Mouse (Mus musculus): Measurements from ENCODE around the gene Agbl1. TPM values are rescaled to one million over a fixed set of nuclear protein-coding genes. Genes with fewer than 3 reads are reported as not detected.
A peak's percentile ranks its signal among the peaks of the same experiment; 100 is the strongest.
"Not testable (repeated sequence)": the region's sequence is repeated elsewhere in the genome, so short reads cannot be mapped to it uniquely, and the experiment has no call there.

Gene Agbl1
- polyA plus RNA-seq (2012; rRNA removed) = 0.06 and 0.12 TPM in 2 replicates

DNA sequence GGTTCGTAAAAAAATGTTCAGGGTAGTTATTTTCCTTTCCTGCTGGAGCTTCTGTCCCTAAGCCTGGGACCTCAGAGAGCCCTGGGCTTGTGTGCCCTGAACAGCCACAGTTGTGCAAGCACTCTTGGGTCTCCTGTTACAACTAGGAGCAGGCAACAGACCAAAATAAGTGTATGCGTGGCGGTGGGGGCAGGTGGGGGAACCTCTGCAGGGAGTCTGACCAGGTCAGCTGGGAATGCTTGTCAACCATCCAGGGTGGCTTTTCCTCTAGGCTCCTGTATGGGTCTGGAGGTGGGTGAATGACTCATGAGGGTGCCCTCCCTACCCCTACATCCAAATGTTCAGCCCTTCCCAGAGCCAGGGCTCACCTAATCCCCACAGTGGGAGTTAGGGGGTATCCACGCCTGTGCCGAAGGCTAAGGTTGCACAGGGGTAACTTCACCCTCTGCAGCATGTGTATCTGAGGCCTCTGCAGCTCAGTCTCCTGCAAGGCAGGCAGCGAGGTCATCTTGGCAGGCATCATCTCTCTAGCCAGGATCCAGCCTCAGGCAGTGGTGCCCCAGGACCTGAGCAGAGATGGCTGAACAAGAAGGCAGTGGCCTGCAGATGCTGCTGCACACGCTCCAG is at the start of gene Agbl1:
Agbl1 (plus strand) TSS at position 577 of the 627 bp plus-strand sequence.
- DNase-seq (ENCODE audit: extremely low spot score in 1 of 2, low spot score in 1 of 2) = no peak

DNA sequence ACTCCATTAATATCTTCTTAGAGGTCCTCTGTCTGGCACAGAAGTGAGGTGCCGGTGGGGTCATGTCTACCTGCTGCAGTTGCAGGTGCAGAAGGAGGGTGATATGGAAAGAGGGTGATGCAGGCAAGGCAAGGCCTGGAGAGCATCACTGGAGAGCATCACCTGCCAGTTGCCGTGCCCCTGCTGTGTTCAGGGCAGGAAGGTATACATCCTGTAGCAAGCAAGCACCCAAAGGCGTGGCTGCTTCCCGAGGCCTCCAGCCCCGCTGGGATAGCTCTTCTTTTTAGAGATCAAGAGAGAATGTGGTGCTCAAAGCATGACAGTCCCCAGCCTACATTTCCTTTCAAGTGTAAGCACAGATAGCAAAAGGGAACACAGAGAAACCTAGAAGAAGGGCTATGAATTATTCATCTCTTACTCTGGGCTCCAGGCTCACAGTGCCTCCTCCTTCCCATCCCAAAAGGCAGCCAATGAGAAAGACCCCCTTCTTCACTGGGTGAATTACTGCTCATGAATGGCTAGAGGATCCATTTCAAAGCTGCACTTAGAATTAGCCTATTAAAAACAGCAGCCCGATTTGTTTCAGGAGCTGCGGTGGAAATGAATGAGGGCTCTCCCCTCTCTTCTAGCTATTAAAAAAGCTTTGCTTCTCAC is 44.6 kb upstream of the Agbl1 start:
- DNase-seq (ENCODE audit: extremely low spot score in 1 of 2, low spot score in 1 of 2) = peak; percentile 15 to 57

DNA sequence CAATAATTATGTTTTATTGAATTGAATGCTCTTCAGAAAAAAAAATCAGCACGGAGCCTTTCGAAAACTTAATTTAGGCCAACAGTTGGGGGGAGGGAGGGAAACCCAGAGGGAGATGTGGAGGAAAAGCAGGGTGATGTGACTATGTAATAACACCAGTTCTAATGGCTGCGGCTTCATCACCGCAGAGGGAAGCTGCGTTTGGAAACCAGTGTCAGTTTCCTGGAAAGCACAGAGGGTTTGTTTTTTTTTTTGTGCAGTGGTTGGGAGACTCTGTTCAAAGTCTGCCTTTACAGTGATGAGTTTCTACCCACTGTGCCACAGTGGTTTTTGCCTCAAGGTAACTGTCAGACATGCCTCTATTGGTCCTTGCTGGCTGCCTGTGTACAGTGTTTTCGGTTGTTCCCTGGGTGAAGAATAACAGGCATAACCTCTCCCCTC is 44.0 kb upstream of the Agbl1 start:
- no peak for DNase-seq (ENCODE audit: extremely low spot score in 1 of 2, low spot score in 1 of 2)

DNA sequence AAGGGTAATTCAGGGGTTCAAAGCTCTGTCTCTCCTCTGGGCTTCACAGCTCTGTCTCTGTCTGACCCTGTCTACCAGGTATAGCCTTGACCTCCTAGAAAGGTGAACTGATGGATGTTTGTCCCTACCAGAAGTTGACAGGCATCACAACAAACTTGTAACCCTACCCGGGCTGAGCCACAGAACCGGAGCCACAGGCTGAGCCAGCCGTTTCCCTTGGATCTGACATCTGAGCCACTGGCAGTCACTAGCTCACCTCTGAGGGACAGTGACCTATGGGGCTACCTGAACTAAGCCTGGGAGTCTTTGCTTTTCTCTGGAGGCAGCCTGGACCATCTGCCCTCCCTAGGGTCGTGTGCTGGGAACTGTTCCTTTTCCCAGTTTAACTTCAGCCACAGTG is 11.1 kb upstream of the Agbl1 start:
- DNase-seq (ENCODE audit: extremely low spot score in 1 of 2, low spot score in 1 of 2) = no peak

DNA sequence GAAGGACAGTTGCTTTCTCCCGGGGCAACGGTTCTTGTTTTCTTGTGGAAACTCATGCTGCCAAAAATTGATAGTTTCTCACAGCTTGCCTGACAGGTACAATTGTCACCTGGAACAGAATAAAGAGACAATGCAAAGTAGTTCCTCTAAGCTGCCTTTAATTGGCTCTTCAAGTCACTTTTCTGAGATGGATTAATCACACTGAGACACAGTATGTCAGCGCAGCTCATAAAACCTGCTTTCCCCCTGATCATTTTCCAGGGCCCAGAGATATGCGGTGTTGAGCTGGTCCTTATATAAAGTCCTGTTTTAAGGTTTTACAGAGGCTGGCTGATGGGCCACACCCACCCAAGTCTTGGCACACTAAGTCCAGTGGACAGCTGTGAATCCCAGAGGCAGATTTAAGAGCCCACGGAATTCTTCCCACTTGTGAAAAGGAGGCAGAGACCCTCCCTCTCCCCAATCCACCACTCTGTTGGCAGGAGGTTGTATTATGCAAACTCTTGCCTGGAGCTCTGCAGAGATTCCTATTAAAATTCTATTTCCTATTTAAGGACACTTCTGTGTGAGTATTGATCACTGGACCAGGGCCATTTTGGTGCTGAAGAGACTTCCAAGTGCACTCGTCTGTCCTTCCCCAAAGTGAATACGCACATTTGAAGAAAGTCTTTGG is 9.8 kb upstream of the Agbl1 start:
- DNase-seq (ENCODE audit: extremely low spot score in 1 of 2, low spot score in 1 of 2) = no peak

DNA sequence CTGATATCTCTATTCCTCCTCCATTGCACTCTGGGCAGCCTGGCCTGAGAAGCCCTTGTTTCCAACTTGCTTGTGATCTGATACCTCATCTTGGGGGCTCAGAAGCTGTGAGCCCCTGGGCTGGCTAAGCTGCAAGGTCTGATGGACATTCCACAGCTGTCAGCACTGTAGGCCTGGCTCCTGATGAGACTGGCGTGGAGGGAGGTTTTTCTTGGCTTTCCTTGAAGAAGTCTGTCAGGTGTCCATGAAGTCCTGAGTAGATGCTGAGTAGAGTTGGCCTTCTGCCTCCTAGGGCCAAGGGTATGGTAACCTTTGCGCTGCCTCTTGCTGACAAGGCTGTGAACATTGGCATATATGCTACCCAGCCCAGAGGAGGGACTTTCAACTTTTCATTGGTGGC is 7.0 kb upstream of the Agbl1 start:
- DNase-seq (ENCODE audit: extremely low spot score in 1 of 2, low spot score in 1 of 2) = no peak

DNA sequence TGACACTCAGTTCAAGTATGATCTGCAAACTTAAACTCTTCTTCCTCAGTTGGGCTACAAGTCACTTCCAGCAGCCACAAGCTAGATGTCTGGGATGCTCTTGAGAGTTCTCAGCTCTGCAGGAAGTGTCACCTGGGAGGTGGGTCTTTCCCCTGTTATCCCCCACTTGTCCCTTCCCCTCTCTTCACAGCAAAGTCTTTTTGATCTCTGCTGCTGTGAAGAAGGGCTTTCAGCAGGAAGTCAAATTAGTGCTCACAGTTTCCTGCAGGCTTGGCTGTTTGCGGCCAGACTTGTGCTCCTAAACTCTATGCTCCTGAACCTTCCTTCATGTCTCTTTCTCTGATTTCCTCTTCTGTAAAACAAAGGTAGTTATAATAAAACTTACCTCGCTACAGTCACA is 806 bp upstream of the Agbl1 start:
- DNase-seq (ENCODE audit: extremely low spot score in 1 of 2, low spot score in 1 of 2) = no peak

DNA sequence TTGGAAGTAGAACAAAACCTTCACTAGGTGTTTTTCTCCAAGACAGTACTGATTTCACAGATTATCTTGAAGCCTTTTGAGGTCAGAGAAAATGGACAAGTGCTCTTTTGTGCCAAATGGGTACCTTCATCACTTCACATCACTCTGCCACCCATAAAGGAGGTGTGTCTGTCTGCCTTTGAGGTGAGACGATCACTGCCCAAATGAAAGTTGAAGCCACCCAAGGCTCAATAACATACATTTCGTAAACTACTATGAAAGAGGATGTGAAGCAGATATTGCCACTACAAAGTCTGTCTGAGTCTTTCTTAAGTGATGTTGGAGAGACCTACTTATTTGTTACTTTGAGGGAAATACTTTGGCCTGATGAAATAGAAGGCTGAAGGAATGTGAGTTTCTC is 4.6 kb downstream of the Agbl1 start:
- no peak for DNase-seq (ENCODE audit: extremely low spot score in 1 of 2, low spot score in 1 of 2)

DNA sequence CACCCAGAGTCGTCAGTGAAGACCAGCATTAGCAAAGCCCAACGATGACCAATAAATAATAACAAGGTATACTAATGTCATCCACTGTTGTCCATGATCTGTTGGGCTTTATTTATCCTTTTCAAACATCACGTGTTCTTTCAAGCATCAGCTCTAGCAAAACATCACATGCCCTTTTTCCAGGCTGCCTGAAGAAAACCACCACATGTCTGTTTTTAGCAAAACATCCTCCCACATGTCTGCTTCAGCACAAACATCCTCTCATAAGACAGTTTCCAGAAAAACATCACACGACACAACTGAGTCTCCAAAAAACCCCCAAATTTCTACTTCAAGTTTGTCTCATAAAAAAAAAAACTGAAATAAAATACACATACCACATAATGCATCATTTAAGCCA is 7.8 kb downstream of the Agbl1 start:
- no peak for DNase-seq (ENCODE audit: extremely low spot score in 1 of 2, low spot score in 1 of 2)

DNA sequence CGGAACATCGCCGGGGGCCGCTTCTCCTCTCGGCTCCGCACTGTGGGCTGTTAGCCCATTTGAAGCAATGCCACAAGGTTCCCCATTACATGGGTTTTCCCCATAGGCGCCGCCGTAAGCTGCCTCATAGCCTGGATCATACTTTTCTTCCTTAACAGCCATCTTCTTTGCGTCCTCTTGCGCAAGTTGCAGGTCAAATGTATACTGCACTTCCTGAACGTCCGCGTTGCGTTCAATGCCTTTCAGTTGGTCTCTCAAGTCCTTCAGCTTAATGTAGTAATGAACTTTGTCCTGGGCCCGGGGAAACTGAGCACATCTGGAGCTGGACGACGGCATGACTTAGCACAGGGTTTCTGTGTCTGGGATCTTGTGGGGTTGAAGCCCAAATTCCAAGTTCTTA is 15.2 kb downstream of the Agbl1 start:
- DNase-seq (ENCODE audit: extremely low spot score in 1 of 2, low spot score in 1 of 2) = not testable (repeated sequence)

DNA sequence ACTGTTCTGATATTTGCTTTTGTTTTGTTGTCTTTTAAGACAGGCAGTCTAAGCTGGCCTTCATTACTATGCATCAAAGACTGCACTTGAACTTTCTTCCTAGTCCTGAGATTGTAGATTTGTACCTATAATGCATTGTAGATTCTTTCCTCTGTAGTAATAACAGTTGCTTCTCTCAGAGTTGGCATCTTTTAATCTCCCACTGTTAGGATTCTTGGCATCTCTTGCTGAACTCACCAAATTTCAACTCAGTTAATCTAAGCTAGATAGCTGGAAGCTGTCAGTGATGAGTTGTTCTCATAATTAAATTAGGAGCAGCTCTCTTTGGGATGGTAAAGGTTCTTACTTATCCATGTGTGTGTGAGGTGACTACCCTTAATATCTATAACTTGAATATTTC is 45.4 kb downstream of the Agbl1 start:
- DNase-seq (ENCODE audit: extremely low spot score in 1 of 2, low spot score in 1 of 2) = no peak

DNA sequence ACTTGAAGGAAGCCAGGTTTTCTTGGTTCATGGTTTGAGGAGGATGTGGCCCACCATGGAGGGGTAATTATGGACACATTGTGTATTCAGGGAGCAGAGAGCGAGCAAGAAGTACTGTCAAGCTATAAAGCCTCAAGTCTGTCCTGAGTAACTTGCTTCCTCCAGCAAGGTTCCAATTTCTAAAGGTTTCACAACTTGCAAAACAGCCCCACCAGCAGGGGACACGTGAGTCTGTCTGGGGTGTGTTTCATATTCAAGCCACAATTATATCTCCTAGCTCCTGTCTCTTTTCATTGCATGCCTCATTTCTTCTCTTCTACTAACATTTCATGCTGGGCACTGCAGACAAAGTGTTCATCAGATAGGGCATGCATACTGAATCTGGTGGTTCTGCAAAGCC is 53.1 kb downstream of the Agbl1 start:
- DNase-seq (ENCODE audit: extremely low spot score in 1 of 2, low spot score in 1 of 2) = no peak

DNA sequence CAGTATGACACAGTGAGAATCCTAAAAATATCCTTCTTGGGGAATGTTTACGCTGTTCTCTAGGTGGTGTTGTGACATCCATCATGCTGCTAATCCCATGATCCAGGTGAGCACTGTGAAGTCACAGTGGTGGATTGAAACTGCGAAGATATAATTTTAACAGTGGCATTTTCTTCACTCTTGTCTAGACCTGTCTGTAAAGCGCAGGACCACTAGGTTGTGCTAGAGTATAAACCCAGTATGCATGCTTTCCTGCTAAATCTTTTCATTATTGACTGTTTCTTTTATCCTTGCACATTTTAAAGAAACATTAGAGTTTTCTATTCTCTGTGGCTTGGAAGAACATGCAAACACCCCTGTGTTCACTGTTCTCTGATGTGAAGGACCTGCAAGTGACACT is 57.8 kb downstream of the Agbl1 start:
- peak in 1 of 2 experiments; percentile 51 for DNase-seq (ENCODE audit: extremely low spot score in 1 of 2, low spot score in 1 of 2)

DNA sequence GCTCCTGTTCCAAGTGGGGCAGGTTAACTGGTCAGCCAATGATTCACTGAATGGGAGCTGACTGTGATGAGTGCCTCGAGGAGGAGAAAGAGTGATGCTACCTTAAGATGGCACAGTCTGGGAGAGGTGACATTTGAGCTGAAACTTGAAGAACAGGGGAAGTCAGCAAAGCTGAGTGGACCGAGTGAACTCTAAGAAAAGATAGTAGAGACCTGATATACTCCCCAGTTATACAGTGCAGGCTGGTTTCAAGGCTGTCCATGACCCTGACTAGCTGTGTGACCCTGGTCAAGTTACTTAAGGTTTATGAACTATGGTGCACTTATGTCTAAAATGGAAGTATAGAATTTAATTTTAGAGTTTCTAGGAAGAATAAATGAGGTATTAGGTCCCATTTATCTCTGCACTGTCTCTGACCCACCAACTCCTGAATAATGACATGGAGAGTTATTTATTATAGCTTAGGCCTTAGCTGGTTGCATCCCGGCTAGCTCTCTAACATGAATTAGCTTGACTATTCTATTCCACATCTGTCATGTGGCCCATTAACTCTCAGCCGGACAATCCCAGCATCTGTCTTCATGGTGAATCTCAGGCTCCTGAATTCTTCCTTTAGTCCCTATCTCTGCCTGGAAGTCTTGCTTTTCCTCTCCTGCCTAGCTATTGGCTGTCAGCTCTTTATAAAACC is 92.3 kb downstream of the Agbl1 start:
- DNase-seq (ENCODE audit: extremely low spot score in 1 of 2, low spot score in 1 of 2) = no peak

DNA sequence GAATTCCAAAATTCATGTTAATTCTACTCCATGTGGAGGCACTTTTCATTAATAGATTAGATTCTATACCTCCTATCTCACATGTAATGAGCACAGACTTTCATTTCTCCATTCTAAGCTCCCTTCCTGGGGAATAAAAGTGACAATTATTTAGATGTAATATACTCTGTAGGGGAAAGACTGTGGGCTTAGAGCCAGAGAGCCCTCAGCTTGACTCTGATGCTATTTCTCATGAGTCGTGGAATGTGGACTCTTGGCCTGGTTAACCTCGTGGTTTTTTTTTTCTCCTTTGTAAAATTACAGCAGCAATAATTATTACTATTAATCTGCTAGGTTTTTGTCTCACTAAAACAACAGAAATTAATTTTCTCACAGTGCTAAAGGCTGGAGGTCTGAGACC is 96.4 kb downstream of the Agbl1 start:
- DNase-seq (ENCODE audit: extremely low spot score in 1 of 2, low spot score in 1 of 2) = no peak

DNA sequence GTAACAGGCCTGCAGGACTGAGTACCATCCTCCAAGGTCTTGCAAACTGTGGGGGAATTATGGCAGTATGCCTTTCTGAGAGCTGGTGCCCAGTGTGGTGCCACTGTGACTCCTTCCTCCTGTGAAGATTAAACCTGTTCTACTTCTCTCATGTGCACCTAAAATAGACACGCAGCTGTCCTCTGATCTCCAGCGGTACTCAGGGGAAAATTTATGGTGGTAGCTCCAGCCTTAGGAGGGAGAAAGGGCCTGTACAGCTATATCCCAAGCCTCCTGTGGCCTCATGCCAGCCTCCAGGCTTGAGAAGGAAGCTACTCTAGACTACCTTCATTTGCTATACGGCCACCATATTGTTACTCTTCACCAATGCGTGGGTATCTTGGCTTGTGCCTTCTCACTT is 109.6 kb downstream of the Agbl1 start:
- no peak for DNase-seq (ENCODE audit: extremely low spot score in 1 of 2, low spot score in 1 of 2)

DNA sequence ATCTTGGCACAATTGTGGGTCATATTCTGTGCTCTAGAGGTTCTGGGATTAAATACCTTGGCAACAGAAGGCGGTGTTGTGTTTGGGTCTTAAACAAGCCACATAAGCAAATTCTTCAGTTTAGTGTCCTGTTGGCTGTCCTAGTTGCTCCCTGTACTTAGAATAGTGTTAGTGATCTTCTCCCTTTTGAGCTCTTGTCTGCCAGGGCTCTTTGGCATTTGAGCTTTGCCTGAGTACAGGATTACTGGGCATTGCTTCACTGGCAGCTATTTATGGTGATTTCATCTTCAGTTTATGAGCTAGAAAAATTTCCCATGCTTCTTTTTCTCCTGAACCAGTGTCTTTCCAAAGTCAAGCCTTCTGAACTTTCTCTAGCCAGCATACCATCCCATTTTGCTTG is 111.9 kb downstream of the Agbl1 start:
- DNase-seq (ENCODE audit: extremely low spot score in 1 of 2, low spot score in 1 of 2) = no peak

DNA sequence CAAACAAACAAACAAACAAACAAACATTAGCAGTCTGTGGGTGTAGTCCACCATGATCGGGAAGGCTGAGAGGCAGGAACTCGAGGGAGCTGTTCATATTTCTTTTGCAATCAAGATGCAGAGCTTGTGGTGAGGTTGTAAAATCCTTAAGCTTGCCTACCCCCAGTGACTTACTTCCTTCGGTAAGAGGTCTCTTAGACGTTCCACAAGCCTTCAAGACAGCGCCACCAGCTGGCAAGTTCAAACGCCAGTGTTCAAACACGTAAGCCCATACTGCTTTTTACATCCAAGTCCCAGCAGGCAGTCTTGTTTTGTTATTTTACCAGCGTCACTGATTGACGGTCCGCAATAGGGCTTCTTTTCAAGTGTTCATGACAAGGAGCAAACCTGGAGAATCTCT is 123.8 kb downstream of the Agbl1 start:
- peak in 1 of 2 experiments; percentile 11 for DNase-seq (ENCODE audit: extremely low spot score in 1 of 2, low spot score in 1 of 2)

DNA sequence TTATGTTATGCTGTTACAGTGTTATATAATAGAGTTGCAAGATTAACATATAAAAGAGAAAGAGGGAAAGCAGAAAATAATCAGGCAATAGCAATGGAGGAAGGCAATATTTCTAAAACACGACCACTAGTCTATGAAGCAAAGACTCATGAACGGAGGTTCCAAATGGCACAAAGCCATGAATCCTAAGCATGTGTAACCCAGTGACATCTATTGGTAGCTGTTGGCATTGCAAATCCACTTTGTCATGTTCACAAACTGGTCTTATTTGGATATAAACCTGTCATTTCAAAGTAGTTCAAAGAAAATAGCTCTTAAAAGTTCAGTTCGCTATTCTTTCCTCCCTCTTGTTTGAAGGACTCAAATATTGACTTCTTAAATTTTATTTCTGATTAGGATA is 124.8 kb downstream of the Agbl1 start:
- peak in 1 of 2 experiments; percentile 67 for DNase-seq (ENCODE audit: extremely low spot score in 1 of 2, low spot score in 1 of 2)

DNA sequence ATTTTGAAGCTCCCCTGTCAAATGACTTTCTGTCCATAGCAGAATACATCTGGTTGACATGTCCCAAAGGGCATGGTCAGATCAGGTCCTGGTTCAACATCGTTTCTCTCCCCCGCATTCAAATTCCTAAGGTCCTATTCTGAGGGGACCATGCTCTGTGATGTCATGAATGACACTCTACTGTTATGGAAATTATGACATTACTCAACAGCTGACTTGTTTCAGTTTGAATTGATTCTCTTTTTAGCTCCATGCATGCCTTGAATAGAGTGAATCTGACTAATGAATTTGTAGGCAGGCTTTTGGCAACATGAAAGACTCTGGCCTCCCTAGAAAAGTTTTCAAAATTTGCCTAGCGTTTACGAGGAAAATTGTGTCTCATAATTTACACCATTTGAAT is 141.6 kb downstream of the Agbl1 start:
- no peak for DNase-seq (ENCODE audit: extremely low spot score in 1 of 2, low spot score in 1 of 2)

DNA sequence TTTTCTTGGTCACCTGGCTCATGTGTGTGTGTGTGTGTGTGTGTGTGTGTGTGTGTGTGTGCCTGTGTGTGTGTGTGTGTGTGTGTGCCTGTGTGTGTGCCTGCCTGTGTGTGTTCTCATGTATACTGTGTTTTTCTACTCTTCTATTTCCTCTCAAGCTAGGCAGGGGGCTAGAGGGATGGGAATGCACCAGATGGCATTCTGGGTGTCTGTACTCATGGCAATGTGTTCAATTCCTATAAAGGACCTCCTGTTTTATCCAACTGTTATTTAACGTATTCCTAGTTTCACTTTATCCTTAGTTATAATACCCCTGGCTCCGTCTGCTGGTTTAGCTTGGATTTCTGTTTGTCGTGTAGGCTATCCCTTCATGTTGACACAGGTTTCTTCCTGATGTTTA is 149.8 kb downstream of the Agbl1 start:
- DNase-seq (ENCODE audit: extremely low spot score in 1 of 2, low spot score in 1 of 2) = no peak
